Mouse (Mus musculus) heart, postnatal 0 days (tissue): ENCODE measurements around the gene Vrk3. TPM values are rescaled to one million over a fixed set of nuclear protein-coding genes. Genes with fewer than 3 reads are reported as not detected.

Experiments
- ATAC-seq: fragments of 200-750 bp; cut with Nextera tagmentation; 2 replicates; pipeline ENCODE4 v1.8.0; 2017; ENCODE audit warnings: low read depth, moderate number of reproducible peaks, moderate library complexity; ENCODE audit not compliant: insufficient read depth
- DNase-seq: peaks from one replicate; pipeline ENCODE4 v3.0.0-alpha.2; 2016; ENCODE audit warnings: low spot score
- H3K27ac ChIP-seq: fragments of 300-500 bp; sonication (generic); 2 replicates; pipeline ENCODE4 v1.5.1; 2014; ENCODE audit warnings: low read depth, mild to moderate bottlenecking
- H3K27me3 ChIP-seq: fragments of 300-500 bp; sonication (generic); 2 replicates; pipeline ENCODE4 v1.6.1; 2014; ENCODE audit warnings: low read length, mixed read lengths; ENCODE audit not compliant: control insufficient read depth, insufficient read depth
- H3K36me3 ChIP-seq: fragments of 300-500 bp; sonication (generic); replicated peaks from 2 replicates; pipeline ENCODE4 v1.6.1; 2014; ENCODE audit warnings: low read length, mixed read lengths; ENCODE audit not compliant: control insufficient read depth, insufficient read depth
- H3K4me1 ChIP-seq: fragments of 300-500 bp; sonication (generic); 2 replicates; pipeline ENCODE4 v1.6.1; 2014; ENCODE audit warnings: antibody characterized with exemption; ENCODE audit not compliant: control insufficient read depth, insufficient read depth
- H3K4me2 ChIP-seq: fragments of 300-500 bp; sonication (generic); 2 replicates; pipeline ENCODE4 v1.6.1; 2014; ENCODE audit warnings: low read depth, mild to moderate bottlenecking, low read length, moderate library complexity
- H3K4me3 ChIP-seq: fragments of 300-500 bp; sonication (generic); 2 replicates; pipeline ENCODE4 v1.5.1; 2014; ENCODE audit warnings: low read depth, low read length
- H3K9ac ChIP-seq: fragments of 300-500 bp; sonication (generic); replicated peaks from 2 replicates; pipeline ENCODE4 v1.6.1; 2014; ENCODE audit warnings: low read depth, low read length, mixed read lengths
- H3K9me3 ChIP-seq: fragments of 300-500 bp; sonication (generic); replicated peaks from 2 replicates; pipeline ENCODE4 v1.6.1; 2016; ENCODE audit warnings: low read length; ENCODE audit not compliant: control insufficient read depth
- CTCF ChIP-seq: IDR thresholded peaks from 2 replicates; pipeline ENCODE4 v1.5.1; 2016; ENCODE audit warnings: antibody characterized with exemption, control low read depth, low read depth
- EP300 ChIP-seq: IDR thresholded peaks from 2 replicates; pipeline ENCODE4 v1.6.1; 2016; ENCODE audit warnings: antibody characterized with exemption, low read depth
- WGBS: fragments of 180-500 bp; shearing (Covaris S2); extraction: QIAGEN DNeasy Blood & Tissue Kit; methylation state at CpG from one replicate; pipeline ENCODE4 v1.1.7; 2014; 5-methylcytosine and 5-hydroxymethylcytosine counted together
- polyA plus RNA-seq: library from polyadenylated mRNA; unstranded; fragments of >200 nt; fragmentation: Nextera tagmentation; extraction: Ambion mirVana; gene quantifications from 2 replicates; pipeline ENCODE4 v1.2.1, GENCODE M21; 2015
- total RNA-seq: library from RNA; depleted of rRNA; stranded (reverse); fragments of >200 nt; gene quantifications from 2 replicates; pipeline ENCODE4 v1.2.3, GENCODE M21; 2014; ENCODE audit warnings: low replicate concordance

Vrk3 gene
- total and polyA plus RNA-seq, 2 experiments from 2014 or later: 25.7 to 28.7 TPM

DNA sequence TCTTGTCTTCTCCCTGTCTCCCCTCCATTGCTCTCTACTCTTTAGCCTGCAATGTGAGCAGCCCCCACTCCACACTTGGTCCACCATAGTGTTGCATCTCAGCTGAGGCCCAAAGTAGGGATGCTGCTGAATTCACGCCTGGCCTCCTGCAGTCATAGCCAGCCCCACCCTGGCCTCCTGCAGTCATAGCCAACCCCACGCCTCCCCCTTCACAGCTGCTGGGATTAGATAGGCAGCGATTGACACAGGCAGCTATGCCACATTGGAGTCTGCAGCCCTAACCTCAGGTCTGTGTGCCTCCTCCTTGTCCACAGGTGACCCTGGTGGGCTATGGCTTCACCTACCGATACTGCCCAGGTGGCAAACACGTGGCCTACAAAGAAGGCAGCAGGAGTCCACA, 19.9 kb downstream of the Vrk3 start:
- 79% methylated on average over 5 of the region's 5 CpGs for WGBS
- H3K9ac ChIP-seq: no peak overlapping the region
- no peaks in the 10 kb centered on the region for H3K27me3 ChIP-seq
- ATAC-seq: no peak
- no peaks in the 10 kb centered on the region for H3K4me1 ChIP-seq
- H3K9me3 ChIP-seq: no peaks in the 10 kb centered on the region
- H3K4me2 ChIP-seq: no peak overlapping the region
- H3K36me3 ChIP-seq: peaks cover 72% of the 10 kb centered on the region
- DNase-seq: no peak
- no peak overlapping the region for H3K4me3 ChIP-seq
- TF ChIP-seq EP300: no peak
- no peak for TF ChIP-seq CTCF
- no peak overlapping the region for H3K27ac ChIP-seq

DNA sequence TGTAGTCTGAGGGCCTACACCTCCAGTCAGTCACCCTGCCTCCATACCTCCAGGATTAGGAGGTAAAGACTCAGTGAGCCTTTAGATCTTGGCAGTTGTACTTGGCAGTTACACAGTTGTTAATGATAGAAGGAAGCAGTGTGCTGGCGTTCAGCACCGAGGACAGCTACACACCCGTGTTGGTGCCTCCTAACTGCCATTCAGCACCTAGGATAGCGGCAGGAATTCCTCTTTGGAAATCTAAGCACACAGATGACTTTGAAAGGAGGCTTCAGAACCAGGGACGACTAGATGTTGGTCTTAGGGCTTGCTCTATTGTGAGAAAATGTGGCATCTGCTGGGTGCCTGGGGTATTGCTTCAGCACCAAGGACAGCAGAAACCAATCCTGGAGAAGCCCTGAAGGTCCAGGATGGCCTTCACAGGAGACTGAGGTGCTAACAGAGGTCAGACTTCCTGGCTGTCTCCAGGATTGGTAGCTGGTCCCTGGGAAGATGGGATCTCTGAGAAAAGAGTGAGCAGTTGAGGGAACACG, 21.9 kb downstream of the Vrk3 start:
- H3K27ac ChIP-seq: no peak overlapping the region
- peak; percentile 20 for TF ChIP-seq CTCF
- no peak for TF ChIP-seq EP300
- 11% methylated on average over 6 of the region's 6 CpGs for WGBS
- ATAC-seq (peak; percentile 75; the same call in 1 of the 2 replicates), DNase-seq (peak; percentile 88)
- no peaks in the 10 kb centered on the region for H3K9me3 ChIP-seq
- no peak overlapping the region for H3K9ac ChIP-seq
- no peaks in the 10 kb centered on the region for H3K4me1 ChIP-seq
- no peaks in the 10 kb centered on the region for H3K27me3 ChIP-seq
- no peak overlapping the region for H3K4me3 ChIP-seq
- H3K4me2 ChIP-seq: no peak overlapping the region
- H3K36me3 ChIP-seq: peaks cover 73% of the 10 kb centered on the region

DNA sequence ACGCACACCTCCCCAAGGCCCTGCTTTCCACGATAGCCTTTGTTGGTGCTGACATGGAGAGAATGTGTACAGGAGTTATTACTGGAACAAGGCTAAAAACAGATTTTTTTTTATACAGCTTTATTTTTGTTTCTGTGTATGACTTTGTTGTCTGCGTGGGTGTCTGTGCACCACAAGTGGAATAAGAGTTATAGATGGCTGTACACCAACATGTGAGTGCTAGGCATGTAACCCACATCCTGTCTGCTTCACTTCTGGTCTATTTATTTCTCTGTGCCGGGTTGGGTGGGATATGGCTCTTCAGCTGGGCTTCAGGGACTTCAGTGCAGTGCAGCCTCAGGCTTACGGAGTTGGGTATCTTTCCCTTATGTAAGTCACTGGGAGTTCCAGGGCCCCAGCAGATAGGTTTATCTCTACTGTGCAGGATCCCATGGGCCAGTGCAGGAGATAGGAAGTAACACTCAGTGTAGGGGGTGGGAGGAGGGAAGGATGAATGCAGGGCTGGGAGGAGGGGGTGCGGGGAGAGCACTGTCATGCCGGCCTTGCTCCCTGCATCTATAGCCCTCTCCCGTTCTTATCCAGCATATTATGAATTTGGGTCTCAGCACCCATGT, 24.5 kb downstream of the Vrk3 start:
- WGBS: 72% methylated on average over 8 of the region's 8 CpGs
- ATAC-seq: no peak
- H3K9ac ChIP-seq: no peak overlapping the region
- H3K4me1 ChIP-seq: no peaks in the 10 kb centered on the region
- H3K36me3 ChIP-seq: peaks cover 84% of the 10 kb centered on the region
- TF ChIP-seq CTCF (no peak), EP300 (no peak)
- no peak overlapping the region for H3K4me3 ChIP-seq
- no peak overlapping the region for H3K27ac ChIP-seq
- no peaks in the 10 kb centered on the region for H3K9me3 ChIP-seq
- no peak overlapping the region for H3K4me2 ChIP-seq
- no peaks in the 10 kb centered on the region for H3K27me3 ChIP-seq
- DNase-seq: no peak

GRCm38 (mm10) chr7:44776849-44777498, 28.8 kb downstream of the Vrk3 start:
- peaks cover 54% of the 10 kb centered on the region for H3K36me3 ChIP-seq

GRCm38 (mm10) chr7:44780101-44780500, 31.9 kb downstream of the Vrk3 start:
- H3K27ac ChIP-seq: no peak overlapping the region
- H3K4me1 ChIP-seq: no peaks in the 10 kb centered on the region
- no peaks in the 10 kb centered on the region for H3K27me3 ChIP-seq
- ATAC-seq (no peak), DNase-seq (no peak)
- no peak overlapping the region for H3K9ac ChIP-seq
- H3K9me3 ChIP-seq: no peaks in the 10 kb centered on the region
- TF ChIP-seq EP300 (no peak), CTCF (no peak)
- WGBS: 74% methylated on average over 8 of the region's 8 CpGs
- H3K36me3 ChIP-seq: peaks cover 28% of the 10 kb centered on the region; the same call in 1 of the 2 replicates
- H3K4me2 ChIP-seq: no peak overlapping the region
- H3K4me3 ChIP-seq: no peak overlapping the region

More at GRCm38 (mm10) chr7:44776849-44777498, 28.8 kb downstream of the Vrk3 start:
- no peak overlapping the region for H3K27ac ChIP-seq
- TF ChIP-seq CTCF (no peak), EP300 (no peak)
- H3K9ac ChIP-seq: no peak overlapping the region
- H3K27me3 ChIP-seq: no peaks in the 10 kb centered on the region
- WGBS: 82% methylated on average over 9 of the region's 9 CpGs
- H3K4me3 ChIP-seq: no peak overlapping the region
- H3K4me2 ChIP-seq: no peak overlapping the region
- H3K4me1 ChIP-seq: no peaks in the 10 kb centered on the region
- no peaks in the 10 kb centered on the region for H3K9me3 ChIP-seq
- DNase-seq: no peak
- ATAC-seq: no peak
